Mouse (Mus musculus): Measurements from ENCODE around the gene Enox1.

The Enox1 gene

DNA sequence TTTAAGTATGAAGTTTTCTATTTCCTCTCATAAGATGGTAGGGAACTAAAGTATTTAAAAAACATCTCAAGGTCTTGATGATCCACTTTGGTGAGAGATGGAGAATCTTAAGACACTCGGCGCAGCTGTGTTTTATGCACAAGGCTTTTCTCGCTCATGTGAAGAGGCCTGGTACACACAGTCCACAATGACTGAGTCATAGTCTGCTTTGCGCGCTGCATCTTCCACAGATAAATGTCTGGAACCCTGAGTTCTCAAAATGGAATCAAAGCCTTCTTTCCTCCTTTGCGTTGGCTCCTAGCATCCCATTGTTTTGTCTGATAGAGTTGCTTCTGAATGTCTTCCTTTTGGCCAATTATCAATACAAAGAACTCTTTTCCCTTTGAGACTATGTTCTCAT, 119.0 kb downstream of the Enox1 start:
- DNase-seq (ENCODE audit: low spot score): no peak

GRCm38 (mm10) chr14:77279143-77279542, 122.6 kb downstream of the Enox1 start:
- DNase-seq (ENCODE audit: low spot score): no peak

DNA sequence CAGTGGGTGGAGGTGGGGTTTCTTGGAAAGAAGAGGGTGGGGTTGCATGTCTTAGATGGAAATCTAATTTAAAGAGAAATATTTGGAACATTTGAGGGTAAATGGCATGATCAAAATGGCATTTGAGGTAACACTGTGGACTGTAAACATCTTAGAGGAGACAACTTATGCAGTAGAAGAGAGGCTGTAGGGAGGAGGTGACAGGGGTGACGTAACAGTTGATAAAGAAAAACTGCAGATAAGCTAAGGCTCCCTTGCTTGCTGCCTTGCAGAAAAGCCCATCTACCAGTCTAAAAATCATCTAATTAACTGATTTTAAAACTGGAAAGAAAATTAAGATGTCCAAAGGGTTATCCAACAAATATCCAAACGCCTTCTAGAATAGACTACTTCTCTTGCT, 123.9 kb downstream of the Enox1 start:
- DNase-seq (ENCODE audit: low spot score): no peak

DNA sequence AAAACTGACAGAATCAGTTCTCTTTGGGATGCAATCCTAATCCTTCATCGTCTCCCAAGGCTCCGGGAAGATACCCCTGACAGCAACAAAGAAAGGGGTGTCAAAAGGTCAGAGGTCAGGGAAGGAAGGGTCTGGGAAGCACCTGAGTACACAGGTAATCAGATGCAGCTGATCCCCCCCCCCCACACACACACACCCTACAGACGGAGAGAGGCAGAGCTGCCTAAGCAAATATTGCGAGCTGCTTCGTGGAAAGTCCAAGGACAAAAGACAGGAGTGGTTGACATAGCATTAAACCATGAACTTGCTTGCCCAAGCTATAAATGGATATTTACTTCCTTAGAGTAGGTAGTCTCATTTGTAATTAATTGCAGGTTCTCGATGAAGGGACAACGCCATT, 124.3 kb downstream of the Enox1 start:
- DNase-seq (ENCODE audit: low spot score): no peak

DNA sequence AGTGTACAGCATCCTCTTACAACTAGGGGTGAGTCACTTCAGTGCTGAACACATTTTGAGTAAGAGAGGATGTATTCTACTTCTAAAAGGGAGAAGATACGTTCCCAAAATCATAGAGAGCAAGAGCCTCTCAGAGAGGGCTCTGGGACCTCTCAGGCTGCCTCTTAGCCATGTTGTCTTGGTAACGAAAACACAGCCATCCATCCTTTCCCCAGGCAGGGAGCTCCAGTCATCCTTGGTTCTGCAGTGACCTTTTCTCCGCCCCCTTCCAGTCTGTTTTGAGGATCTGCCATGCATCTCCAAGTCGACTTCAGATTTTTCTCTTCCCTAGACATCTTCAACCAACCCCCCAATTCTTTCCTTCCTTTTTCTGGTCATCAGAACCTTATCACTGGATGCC, 127.4 kb downstream of the Enox1 start:
- DNase-seq (ENCODE audit: low spot score): no peak

GRCm38 (mm10) chr14:77285453-77285852, 128.9 kb downstream of the Enox1 start:
- DNase-seq (ENCODE audit: low spot score): no peak

- DNase-seq (ENCODE audit: low spot score): no peak
These were observed 135.2 kb downstream of the Enox1 start for GRCm38 (mm10) chr14:77291756-77292155.

DNA sequence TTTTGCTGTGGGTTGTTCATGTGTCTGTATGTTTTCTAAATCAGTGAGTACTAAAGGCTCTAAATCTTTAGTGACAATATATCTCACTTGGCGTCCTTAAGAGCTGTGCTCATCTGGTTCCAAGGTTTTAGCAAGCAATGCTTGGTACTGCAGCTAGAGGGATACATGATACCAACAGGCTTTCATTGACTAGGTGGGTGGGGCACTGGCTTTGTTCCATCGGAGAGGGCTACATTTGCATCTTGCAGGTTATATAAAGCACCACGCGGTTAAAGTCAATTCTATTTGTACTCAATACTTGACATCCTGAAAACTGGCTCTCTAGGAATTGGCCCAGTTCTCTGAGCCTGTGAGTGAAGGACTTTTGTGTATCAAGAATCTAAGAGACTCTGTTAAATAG, 140.5 kb downstream of the Enox1 start:
- DNase-seq (ENCODE audit: low spot score): no peak

GRCm38 (mm10) chr14:77298327-77298726, 141.8 kb downstream of the Enox1 start:
- DNase-seq (ENCODE audit: low spot score): no peak

DNA sequence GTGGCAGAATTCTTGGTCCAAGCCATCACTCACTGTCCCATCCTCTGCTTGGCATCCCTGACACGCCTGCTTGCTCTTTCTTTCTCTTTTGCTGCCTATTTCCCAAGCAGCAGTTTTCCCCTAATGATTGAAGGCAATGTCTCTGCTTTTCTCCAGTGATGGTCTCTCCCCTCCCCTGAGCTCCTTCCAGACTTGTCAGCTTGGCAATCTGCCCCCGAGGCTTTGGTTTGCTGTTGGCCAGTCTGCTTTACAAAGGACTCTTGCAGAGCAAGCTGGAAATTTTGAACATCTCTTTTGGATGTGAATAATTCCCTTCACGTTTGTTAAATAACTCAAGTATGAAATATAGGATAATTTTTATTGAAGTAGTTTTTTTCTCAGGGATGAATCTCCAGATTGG, 153.0 kb downstream of the Enox1 start:
- no peak for DNase-seq (ENCODE audit: low spot score)

DNA sequence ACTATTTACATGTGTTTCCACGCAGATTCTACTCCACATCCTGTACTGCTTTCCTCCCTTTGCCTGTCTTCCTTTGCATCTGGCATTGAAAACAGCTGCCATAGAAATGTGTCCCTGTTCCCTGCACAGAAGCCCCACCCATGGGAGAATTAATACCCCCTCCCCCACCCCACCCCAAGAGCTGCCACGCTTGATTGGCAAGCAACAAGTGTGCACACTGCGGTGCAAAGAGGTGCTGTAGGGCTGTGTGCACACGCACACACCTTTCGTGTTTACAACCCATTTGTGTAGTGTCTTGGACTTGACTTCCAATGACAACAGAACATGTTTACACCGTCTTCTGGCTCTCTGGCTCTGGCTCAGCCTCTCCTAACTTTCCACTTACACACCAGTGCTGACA, 154.9 kb downstream of the Enox1 start:
- DNase-seq (ENCODE audit: low spot score): no peak

DNA sequence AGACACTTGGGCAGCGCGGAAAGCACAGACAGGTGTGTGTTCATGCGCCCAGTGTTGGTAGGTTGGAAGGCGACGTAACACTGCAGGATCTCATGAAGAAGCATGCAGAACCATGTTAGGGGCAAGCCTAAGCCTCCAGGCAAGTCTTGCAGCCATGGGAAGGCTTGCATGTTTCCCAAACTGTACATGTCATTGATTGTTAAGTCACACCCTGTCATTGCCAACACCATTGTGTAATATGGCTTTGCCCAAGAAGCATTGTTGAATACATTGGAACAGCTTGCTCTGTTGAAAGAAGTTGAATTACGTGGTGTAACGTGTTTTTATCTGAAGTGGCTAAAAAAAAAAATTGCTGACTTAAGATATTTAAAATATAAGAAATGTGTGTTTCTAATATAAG, 162.8 kb downstream of the Enox1 start:
- DNase-seq (ENCODE audit: low spot score): no peak

- DNase-seq (ENCODE audit: low spot score): no peak
These were observed 167.8 kb downstream of the Enox1 start for GRCm38 (mm10) chr14:77324348-77324747.

DNA sequence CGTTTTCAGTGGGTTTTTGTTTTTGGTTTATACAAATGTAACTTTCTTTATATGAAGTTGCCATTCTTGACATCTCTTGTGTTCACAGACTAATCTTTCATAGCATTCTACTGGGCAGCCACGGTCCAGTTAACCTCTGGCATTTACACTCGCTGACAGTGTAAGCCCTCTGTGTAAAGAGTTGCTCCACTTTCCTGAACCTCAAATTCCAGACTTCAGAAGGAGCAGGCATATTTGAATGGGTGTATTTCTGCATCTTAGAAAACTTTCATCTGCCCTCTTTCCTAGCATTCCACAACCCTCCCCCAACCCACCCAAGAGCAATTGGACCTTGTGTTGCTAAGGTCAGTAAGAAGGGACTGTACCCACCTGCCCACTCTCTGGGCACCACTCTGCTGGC, 171.1 kb downstream of the Enox1 start:
- no peak for DNase-seq (ENCODE audit: low spot score)

DNA sequence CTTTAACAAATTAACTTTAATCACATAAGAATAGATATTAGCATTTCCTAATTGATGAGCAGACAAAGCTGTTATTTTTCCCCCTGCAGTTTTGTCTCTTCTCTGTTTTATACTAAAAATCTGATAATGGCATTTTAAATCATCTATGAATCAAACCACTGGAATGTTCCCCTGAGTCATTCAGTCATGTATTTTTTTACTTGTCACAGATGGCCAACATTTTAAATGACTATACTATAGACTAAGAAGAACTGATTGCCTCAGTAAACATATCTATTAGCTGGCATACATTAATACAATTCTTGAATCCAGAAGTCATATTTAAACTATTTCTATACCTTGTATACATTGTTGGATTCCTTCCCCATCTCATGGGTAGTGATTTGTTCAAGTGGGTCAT, 173.2 kb downstream of the Enox1 start:
- DNase-seq (ENCODE audit: low spot score): no peak

GRCm38 (mm10) chr14:77343662-77344340, 187.2 kb downstream of the Enox1 start:
- DNase-seq (ENCODE audit: low spot score): no peak

- DNase-seq (ENCODE audit: low spot score): no peak
These were observed 189.7 kb downstream of the Enox1 start for GRCm38 (mm10) chr14:77346296-77346695.

DNA sequence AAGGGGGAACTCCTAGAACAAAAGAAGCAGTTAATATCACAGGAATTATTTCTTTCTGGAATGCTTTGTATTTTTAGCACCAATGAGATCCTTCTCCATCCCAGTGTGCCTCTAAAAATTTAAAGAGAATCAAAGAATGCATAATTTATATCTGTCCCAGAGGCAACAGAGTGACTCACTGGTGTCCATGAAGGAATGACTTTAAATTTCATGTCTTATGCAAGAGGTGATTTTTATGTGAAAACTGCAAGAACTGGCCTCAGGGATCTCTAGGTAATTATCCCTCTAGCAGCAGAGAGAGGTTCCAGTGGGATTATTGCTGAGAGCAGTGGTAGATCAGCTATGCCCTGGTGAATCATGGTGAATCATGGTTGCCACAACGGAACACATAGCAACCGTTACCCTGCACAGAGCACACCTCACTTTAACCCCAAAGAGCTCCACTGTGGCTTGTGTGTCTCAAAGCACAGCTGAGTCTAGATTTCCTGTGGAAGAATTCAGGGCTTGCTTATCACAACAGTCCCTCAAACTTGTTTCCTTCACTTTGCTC, 195.3 kb downstream of the Enox1 start:
- no peak for DNase-seq (ENCODE audit: low spot score)

GRCm38 (mm10) chr14:77362662-77363061, 206.1 kb downstream of the Enox1 start:
- no peak for DNase-seq (ENCODE audit: low spot score)

- no peak for DNase-seq (ENCODE audit: low spot score)
These were observed 211.8 kb downstream of the Enox1 start for GRCm38 (mm10) chr14:77368411-77368810.

DNA sequence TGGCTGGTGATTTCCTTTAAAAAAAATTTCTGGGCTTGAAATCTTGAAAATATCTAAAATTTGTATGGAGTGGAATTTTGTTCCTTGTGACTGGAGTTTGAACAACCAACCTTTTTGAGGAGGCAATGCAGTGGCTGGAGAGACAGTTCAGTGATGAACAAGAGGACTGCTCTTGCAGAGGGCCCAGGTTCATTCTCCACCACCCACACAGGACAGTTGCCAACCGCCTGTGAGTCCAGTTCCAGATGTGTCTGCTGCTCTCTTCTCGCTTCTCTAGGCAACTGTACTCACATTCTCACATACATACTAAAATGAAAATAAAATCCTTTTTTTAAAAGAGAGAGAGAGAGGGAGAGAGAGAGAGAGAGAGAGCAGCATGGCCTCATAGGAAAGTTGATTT, 212.5 kb downstream of the Enox1 start:
- no peak for DNase-seq (ENCODE audit: low spot score)

GRCm38 (mm10) chr14:77370521-77370920, 214.0 kb downstream of the Enox1 start:
- no peak for DNase-seq (ENCODE audit: low spot score)

- no peak for DNase-seq (ENCODE audit: low spot score)
These were observed 215.4 kb downstream of the Enox1 start for GRCm38 (mm10) chr14:77371977-77372376.

- no peak for DNase-seq (ENCODE audit: low spot score)
These were observed 216.6 kb downstream of the Enox1 start for GRCm38 (mm10) chr14:77373119-77373518.

All from testis, postnatal 10 days (tissue).